In the genomic region with DNA sequence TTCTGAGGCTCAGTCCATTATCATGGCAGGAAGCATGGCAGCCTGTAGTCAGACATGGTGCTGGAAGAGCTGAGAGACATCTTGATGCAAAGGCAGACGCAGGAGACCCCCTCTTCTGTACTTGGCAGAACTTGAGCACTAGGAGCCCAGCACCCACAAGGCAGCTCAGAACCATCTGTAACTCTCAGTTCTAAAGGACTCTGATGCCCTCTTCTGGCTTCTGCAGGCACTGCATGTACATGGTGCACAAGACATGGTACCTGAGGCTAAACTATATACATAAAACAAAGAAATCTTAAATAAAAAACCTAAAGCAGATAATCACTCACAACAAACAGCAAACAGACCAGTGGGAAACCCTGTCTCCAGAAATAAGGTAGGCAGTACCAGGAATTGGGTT, we compare ENCODE assay signal across 9 mouse cellular contexts. TPM values are rescaled to one million over a fixed set of nuclear protein-coding genes. Genes with fewer than 3 reads are reported as not detected.
DNase-seq lines count a peak whose midpoint lies in the region; ATAC-seq and TF ChIP-seq lines count a peak whose summit lies in the region.
"Had no signal": no experiment of that assay in that cellular context is flagged by ENCODE, and none has a peak within 500 bp of the region (broad histone marks: within the 10 kb centered on the region; RNA-seq: fewer than 3 reads in every experiment).

No protein-coding gene starts in this region.

- H3K9ac ChIP-seq in liver, postnatal 0 days (replicated peaks) = no peak overlapping the region

- no peak for TF ChIP-seq POLR2A in small intestine, adult 2 months (IDR thresholded peaks at IDR 0.05; ENCODE audit: low read depth, low read length)

- H3K27me3 ChIP-seq in liver, postnatal 0 days (ENCODE audit: insufficient read depth, low read length) = no peaks in the 10 kb centered on the region
- H3K27me3 ChIP-seq in small intestine, adult 2 months (ENCODE audit: control insufficient read depth, insufficient read depth, low read length) = no peaks in the 10 kb centered on the region
- H3K27me3 ChIP-seq: Patski had no signal

- ATAC-seq in cerebellum, adult (ENCODE audit: insufficient number of reproducible peaks, low FRiP score, low TSS enrichment) = no peak
- no peak for ATAC-seq in liver, postnatal 0 days
- ATAC-seq: Patski had no signal

- WGBS in liver, postnatal 0 days (ENCODE audit: insufficient replicate concordance) = 71% methylated on average over 1 of the region's 1 CpGs
- WGBS in small intestine, adult 2 months = 87% methylated on average over 1 of the region's 1 CpGs

- peak; percentile 66 to 72 for DNase-seq in cerebellum, adult 18-20 months
- DNase-seq in right cerebral cortex, adult 18-20 months = peak; percentile 33
- DNase-seq in right cerebral cortex, postnatal 25 days = no peak
- DNase-seq in cerebellum, postnatal 36 days = peak; percentile 70 to 74
- peak; percentile 42 for DNase-seq in hindlimb bud, embryonic 11.5 days (ENCODE audit: extremely low spot score, low read depth, low spot score)
- peak; percentile 76 for DNase-seq in liver, postnatal 0 days

- H3K4me1 ChIP-seq in liver, postnatal 0 days (ENCODE audit: insufficient read depth) = peaks cover 12% of the 10 kb centered on the region
- peaks cover 6% of the 10 kb centered on the region; the same call in 1 of the 2 replicates for H3K4me1 ChIP-seq in small intestine, adult 2 months (ENCODE audit: control insufficient read depth, insufficient read depth, insufficient read length, low read length)

- peaks cover 28% of the 10 kb centered on the region for H3K36me3 ChIP-seq in liver, postnatal 0 days (replicated peaks; ENCODE audit: insufficient read depth, low read length)
- peaks cover 22% of the 10 kb centered on the region for H3K36me3 ChIP-seq in small intestine, adult 2 months (ENCODE audit: control insufficient read depth, insufficient read depth, low read length)

- peak; percentile 83 for TF ChIP-seq CTCF in liver, postnatal 0 days (IDR thresholded peaks at IDR 0.05; ENCODE audit: low read depth)
- TF ChIP-seq CTCF in small intestine, adult 2 months (IDR thresholded peaks at IDR 0.05; ENCODE audit: extremely low read depth, insufficient read length, insufficient replicate concordance, low read depth, low read length) = peak; percentile 57; the same call in 1 of the 2 replicates

- H3K9me3 ChIP-seq in liver, postnatal 0 days (ENCODE audit: low read length) = no peaks in the 10 kb centered on the region

- no peak overlapping the region for H3K4me3 ChIP-seq in liver, postnatal 0 days (ENCODE audit: low read depth, low read length)
- no peak overlapping the region for H3K4me3 ChIP-seq in small intestine, adult 2 months (ENCODE audit: low read depth, low read length)

- H3K27ac ChIP-seq in liver, postnatal 0 days (ENCODE audit: low read depth) = no peak overlapping the region
- no peak overlapping the region for H3K27ac ChIP-seq in small intestine, adult 2 months (ENCODE audit: insufficient read depth, low read depth, low read length)

- H3K4me2 ChIP-seq in liver, postnatal 0 days (ENCODE audit: low read depth, low read length) = no peak overlapping the region

- no peak for TF ChIP-seq EP300 in liver, postnatal 0 days (IDR thresholded peaks at IDR 0.05; ENCODE audit: low read depth)

RNA-seq across cellular contexts. Expression of a gene that starts 3.9 kb away (rescaled TPM):
- not detected in 2 replicates for polyA plus RNA-seq in liver, postnatal 0 days (2015; fragmentation: Nextera tagmentation; extraction: Ambion mirVana)
- polyA plus RNA-seq in small intestine, adult 2 months (2012; rRNA removed) = 0.05 TPM in 1 of 2 replicates, not detected in the other

RNA-seq across cellular contexts. Expression of a gene that starts 4.0 kb away (rescaled TPM):
- polyA plus RNA-seq in liver, postnatal 0 days (2015; fragmentation: Nextera tagmentation; extraction: Ambion mirVana) = 24.1 and 24.4 TPM in 2 replicates
- polyA plus RNA-seq in small intestine, adult 2 months (2012; rRNA removed) = 11.0 and 21.1 TPM in 2 replicates

RNA-seq across cellular contexts. Expression of a gene that starts 6.2 kb away (rescaled TPM):
- 0.05 and 0.07 TPM in 2 replicates for polyA plus RNA-seq in liver, postnatal 0 days (2015; fragmentation: Nextera tagmentation; extraction: Ambion mirVana)
- 0.49 and 0.53 TPM in 2 replicates for polyA plus RNA-seq in small intestine, adult 2 months (2012; rRNA removed)

RNA-seq across cellular contexts. Expression of a gene that starts 9.5 kb away (rescaled TPM):
- 54.6 and 56.5 TPM in 2 replicates for polyA plus RNA-seq in liver, postnatal 0 days (2015; fragmentation: Nextera tagmentation; extraction: Ambion mirVana)
- polyA plus RNA-seq in small intestine, adult 2 months (2012; rRNA removed) = 1.4 and 5.8 TPM in 2 replicates

RNA-seq across cellular contexts. Expression of a gene that starts 30.7 kb away (rescaled TPM):
- polyA plus RNA-seq in liver, postnatal 0 days (2015; fragmentation: Nextera tagmentation; extraction: Ambion mirVana) = 0.37 and 0.45 TPM in 2 replicates
- polyA plus RNA-seq in small intestine, adult 2 months (2012; rRNA removed) = 0.74 and 1.8 TPM in 2 replicates
